Mouse (Mus musculus) Patski (cell line): Measurements from ENCODE around the gene Aldh1l2. TPM values are rescaled to one million over a fixed set of nuclear protein-coding genes. Genes with fewer than 3 reads are reported as not detected.
A peak's percentile ranks its signal among the peaks of the same experiment; 100 is the strongest.
"Not testable (repeated sequence)": the region's sequence is repeated elsewhere in the genome, so short reads cannot be mapped to it uniquely, and the experiment has no call there.

Experiments used
- ATAC-seq: fragments of 100-300 bp; one replicate; pipeline ENCODE4 v1.8.0; 2021
- CTCF ChIA-PET: fragments of 350-600 bp; sonication (Branson Sonifier 250); formaldehyde crosslinking; loops from one replicate; lab custom pipeline; 2022; ENCODE audit warnings: inconsistent platforms; lab: Charles Lee
- POLR2A ChIA-PET: fragments of 350-600 bp; sonication (Branson Sonifier 250); formaldehyde crosslinking; loops from one replicate; lab custom pipeline; 2022; ENCODE audit warnings: antibody characterized with exemption, inconsistent platforms; lab: Charles Lee
- DNase-seq: peaks from one replicate; pipeline ENCODE4 v3.0.0-alpha.2; 2011; ENCODE audit warnings: low read depth, low spot score
- H3K27me3 ChIP-seq: fragments of 371-371 bp; one replicate; pipeline ENCODE4 v1.5.1; 2021
- CTCF ChIP-seq: fragments of 100-300 bp; IDR thresholded peaks from one replicate; pipeline ENCODE4 v1.5.1; 2021
- in situ Hi-C: fragments of 300-500 bp; cut with MboI; formaldehyde crosslinking; loops from 3 replicates; pipeline ENCODE4 v1.11.1; 2018; ENCODE audit warnings: low pct_unique_long_range_greater_than_20kb, mixed read lengths
- polyA plus RNA-seq: library from polyadenylated mRNA; unstranded; gene quantifications from one replicate; pipeline ENCODE4 v1.2.3, GENCODE M21; 2021

The Aldh1l2 gene
- polyA plus RNA-seq, 1 experiment from 2014 or later = 21.6 TPM

DNA sequence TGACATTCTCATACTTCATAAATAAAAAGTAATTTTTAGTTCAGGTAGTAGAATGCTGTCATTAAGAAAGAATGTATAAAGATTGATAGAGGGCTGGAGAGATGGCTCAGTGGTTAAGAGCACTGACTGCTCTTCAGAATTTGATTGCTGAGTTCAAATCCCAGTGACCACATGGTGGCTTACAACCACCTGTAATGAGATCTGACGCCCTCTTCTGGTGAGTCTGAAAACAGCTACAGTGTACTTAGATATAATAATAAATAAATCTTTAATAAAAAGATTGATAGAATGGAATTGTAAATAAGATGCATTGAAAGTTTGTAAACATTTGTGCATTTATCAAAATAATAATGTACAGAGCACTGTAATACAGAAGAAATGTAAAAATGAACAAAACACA lies 2.5 kb upstream of the Aldh1l2 start:
- DNase-seq = no peak
- CTCF ChIA-PET = no interaction called here
- POLR2A ChIA-PET = no interaction called here
- in situ Hi-C loops = no loop called here
- peak; percentile 62 for TF ChIP-seq CTCF
- no peak for ATAC-seq
- H3K27me3 ChIP-seq = no peaks in the 10 kb centered on the region

DNA sequence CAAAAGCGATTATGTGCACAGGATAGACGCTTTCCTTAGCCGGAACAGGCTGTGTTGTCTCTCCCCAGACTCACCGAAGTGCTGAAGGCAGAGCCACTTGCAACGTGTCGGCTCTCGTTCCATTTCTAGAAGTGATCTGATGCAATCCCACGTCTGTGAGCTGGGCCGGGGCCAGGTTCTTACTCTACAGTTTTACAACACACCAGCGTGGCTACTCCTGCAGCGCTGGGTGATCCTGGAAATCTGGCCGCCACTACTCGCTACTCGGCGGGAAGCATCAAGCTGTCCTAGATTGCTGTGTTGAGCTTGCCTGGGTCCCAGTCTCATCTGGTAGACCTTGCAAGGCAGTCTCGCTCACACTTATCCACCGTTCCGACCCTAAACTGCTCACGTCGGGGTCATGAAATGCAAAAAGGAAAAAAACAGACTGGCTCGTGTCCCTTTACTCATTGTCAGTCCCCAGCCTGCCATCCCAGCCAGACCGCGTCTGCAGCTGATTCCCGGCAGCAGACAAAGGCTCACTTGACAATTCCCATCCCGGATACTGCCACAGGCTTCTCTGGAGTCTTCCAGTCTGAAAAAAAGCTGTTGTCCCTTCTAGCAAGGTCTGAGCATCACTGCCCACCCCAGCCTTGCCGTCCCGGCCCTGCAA lies 556 bp downstream of the Aldh1l2 start:
- POLR2A ChIA-PET = interaction anchor here (0.6 to 0.9 kb wide), 2 partner anchors 17 to 23 kb away, joined by 3 read pairs; no protein-coding TSS in a partner anchor
- no peak for ATAC-seq
- DNase-seq = no peak
- in situ Hi-C loops = no loop called here
- no peak for TF ChIP-seq CTCF
- no peaks in the 10 kb centered on the region for H3K27me3 ChIP-seq
- CTCF ChIA-PET = interaction anchor here (1.4 kb wide), 1 partner anchor 10 kb away, joined by 6 read pairs; the partner anchor contains the start of gene Washc4

DNA sequence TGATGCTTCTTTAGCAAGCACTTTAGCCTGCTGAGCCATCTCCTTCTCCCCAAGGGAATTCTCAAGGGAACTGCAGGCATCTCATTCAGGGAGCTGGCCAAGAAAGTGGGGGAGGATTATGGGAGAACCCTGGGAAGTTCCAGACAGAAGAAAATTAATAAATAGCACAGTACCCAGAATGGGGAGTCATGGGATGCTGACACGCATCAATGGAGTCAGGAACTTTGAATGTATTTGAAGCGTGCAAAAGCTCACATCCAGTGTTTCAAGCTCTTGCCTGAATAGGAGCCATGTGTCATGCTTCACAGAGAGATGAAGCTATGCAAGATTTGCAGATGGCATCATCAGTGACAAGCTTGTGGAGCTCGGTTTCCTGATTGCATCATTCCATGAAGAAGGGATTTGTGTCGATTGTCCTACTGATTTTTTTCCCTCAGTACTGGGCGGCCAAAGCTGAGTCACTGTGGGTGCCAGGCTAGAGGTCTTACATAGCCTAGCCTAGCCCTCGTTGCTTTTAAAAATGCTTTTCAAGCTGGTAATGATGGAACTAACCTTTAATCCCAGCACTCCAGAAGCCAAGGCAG lies 3.5 kb downstream of the Aldh1l2 start:
- in situ Hi-C loops = no loop called here
- ATAC-seq (peak; percentile 67), DNase-seq (peak; percentile 88)
- ChIA-PET POLR2A (interaction anchor here (0.8 kb wide), 1 partner anchor 10 kb away, joined by 4 read pairs; no protein-coding TSS in a partner anchor), CTCF (interaction anchor here (0.8 to 1.8 kb wide), 4 partner anchors 9 to 37 kb away, joined by 4 to 7 read pairs (median 4); no protein-coding TSS in a partner anchor)
- no peaks in the 10 kb centered on the region for H3K27me3 ChIP-seq
- TF ChIP-seq CTCF = no peak

DNA sequence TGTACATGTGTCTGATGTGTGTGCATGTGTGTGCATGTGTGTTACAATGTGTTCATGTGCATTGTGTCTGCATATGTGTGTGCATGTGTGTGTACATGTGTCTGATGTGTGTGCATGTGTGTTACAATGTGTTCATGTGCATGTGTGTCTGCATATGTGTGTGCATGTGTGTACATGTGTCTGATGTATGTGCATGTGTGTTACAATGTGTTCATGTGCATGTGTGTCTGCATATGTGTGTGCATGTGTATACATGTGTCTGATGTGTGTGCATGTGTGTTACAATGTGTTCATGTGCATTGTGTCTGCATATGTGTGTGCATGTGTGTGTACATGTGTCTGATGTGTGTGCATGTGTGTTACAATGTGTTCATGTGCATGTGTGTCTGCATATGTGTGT lies 9.7 kb downstream of the Aldh1l2 start:
- POLR2A ChIA-PET, H3K27me3 ChIP-seq, DNase-seq, CTCF ChIA-PET, ATAC-seq: not testable (repeated sequence)
- in situ Hi-C loops = loop anchor here (25.0 kb wide), 1 partner anchor 737 kb away; no protein-coding TSS in a partner anchor

DNA sequence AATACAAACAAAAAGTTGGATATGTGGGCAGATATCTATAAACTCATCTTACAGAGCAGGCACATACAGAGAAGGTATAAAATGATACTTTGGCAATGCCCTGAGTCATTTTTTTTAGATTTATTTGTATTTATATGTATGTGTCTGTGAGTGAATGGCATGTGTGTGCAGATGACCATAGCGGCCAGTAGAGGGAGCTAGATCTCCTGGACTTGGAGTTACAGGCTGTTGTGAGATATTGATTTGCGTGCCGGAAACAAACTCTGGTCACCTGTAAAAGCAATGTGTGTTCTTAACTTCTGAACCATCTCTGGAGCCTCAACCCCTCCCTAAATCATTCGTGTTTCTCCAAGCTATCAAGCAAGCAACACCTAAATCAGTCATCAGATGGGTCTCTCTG lies 12.9 kb downstream of the Aldh1l2 start:
- in situ Hi-C loops = loop anchor here (25.0 kb wide), 1 partner anchor 734 kb away; no protein-coding TSS in a partner anchor
- ATAC-seq (no peak), DNase-seq (no peak)
- CTCF ChIA-PET = interaction anchor here (0.9 to 1.2 kb wide), 2 partner anchors 9 to 26 kb away, joined by 3 to 4 read pairs; no protein-coding TSS in a partner anchor
- no peaks in the 10 kb centered on the region for H3K27me3 ChIP-seq
- POLR2A ChIA-PET = no interaction called here
- peak; percentile 63 for TF ChIP-seq CTCF

DNA sequence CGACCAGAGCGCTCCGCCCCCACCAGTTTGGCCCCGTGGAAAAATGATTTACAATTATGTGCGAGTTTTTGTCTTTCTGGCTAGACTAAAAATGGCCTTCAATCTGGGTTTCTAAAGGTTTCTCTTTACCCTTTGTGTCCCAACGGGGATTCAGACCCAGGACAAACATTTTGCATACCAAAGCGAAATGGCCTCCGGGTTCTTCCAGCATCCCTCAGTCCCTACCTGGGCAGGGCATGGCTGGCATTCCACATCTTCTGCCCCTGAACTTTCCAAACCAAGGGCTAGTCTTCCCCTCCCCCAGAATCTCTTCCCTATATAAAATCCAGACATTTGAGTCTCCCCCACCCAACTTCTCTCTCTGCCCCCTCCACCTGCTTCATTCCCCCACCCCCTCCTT lies 20.2 kb downstream of the Aldh1l2 start:
- DNase-seq = no peak
- ATAC-seq = no peak
- ChIA-PET POLR2A (no interaction called here), CTCF (no interaction called here)
- no peak for TF ChIP-seq CTCF
- in situ Hi-C loops = loop anchor here (25.0 kb wide), 1 partner anchor 726 kb away; no protein-coding TSS in a partner anchor
- no peaks in the 10 kb centered on the region for H3K27me3 ChIP-seq

DNA sequence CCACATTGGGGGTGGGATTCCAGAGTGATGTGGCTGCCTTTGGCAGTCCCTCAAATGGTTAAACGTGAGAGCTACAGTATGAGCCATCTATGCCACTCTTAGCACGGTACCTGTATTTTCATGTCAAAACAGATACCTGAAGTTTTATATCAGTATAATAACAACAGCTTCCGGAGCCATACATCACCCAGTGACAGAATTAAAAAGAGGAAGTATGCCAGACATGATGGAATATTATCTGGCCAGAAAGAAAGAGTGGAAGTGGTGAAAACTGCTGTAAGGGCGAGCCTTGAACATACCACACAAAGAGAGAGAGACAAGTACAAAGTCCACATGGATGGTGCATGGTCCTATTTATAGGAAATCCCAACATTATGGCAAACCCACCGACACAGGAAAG lies 22.6 kb downstream of the Aldh1l2 start:
- in situ Hi-C loops = loop anchor here (25.0 kb wide), 1 partner anchor 724 kb away; no protein-coding TSS in a partner anchor
- H3K27me3 ChIP-seq = no peaks in the 10 kb centered on the region
- DNase-seq (no peak), ATAC-seq (no peak)
- ChIA-PET CTCF (no interaction called here), POLR2A (interaction anchor here (0.6 kb wide), 1 partner anchor 22 kb away, joined by 3 read pairs; no protein-coding TSS in a partner anchor)
- no peak for TF ChIP-seq CTCF

DNA sequence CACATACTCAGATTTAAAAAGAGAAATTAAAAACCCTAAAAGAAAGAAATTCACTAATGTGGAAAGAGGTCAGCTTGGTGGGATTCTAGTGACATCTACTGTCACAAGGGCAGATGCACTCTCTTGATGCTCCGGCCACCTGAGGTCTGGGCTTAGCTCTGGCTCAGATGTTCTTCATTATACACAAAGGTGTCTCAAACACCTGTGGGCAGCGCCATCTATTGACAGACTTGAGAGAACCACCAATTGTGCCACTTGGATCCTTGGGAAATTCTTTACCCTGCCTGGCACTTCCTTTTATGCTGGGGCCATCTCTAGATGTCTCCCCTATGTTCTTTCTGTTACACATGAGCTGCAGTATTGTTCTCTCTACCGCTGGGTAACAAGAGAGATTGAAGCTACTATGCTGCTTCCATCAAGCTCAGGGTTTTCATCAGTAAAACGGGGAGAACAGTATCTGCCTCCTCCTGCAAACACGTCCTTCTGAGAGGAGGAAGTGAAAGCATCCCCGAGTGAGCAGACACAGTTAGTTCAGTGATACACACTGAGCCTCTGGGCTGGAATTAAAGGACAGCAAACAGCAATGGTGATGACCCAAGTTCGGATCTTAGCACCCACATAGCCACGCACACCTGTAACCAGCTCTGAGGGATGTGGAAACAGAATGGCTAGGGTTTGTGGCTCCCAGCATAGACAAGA lies 24.8 kb downstream of the Aldh1l2 start:
- ATAC-seq (no peak), DNase-seq (no peak)
- H3K27me3 ChIP-seq = no peaks in the 10 kb centered on the region
- ChIA-PET POLR2A (no interaction called here), CTCF (interaction anchor here (0.7 to 1.7 kb wide), 8 partner anchors 11 to 599 kb away, joined by 3 to 5 read pairs (median 3); partner anchors contain the start of gene D10Wsu102e)
- in situ Hi-C loops = loop anchor here (10.0 to 25.0 kb wide), 3 partner anchors 264 to 722 kb away; no protein-coding TSS in a partner anchor
- TF ChIP-seq CTCF = peak; percentile 73

DNA sequence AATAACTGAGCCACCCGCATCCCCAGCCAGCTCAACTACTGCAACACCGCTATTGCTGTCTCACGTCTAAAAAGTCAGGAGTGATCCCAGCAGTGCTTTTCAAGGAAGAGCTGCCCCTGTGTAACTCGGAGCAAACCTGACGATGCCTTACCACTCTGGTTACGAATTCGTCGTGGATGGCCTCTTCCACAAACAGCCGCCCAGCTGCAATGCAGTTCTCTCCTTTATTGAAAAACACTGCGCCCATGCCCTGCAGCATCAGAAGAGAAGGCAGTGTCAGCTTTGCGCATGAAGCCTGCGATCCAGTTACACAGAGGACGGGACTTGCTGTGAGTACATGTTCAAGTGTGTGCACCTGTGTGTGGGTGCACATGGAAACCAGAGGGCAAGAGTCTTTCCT lies 36.6 kb downstream of the Aldh1l2 start:
- ChIA-PET CTCF (interaction anchor here (1.0 kb wide), 1 partner anchor 11 kb away, joined by 3 read pairs; no protein-coding TSS in a partner anchor), POLR2A (no interaction called here)
- DNase-seq (no peak), ATAC-seq (no peak)
- no peaks in the 10 kb centered on the region for H3K27me3 ChIP-seq
- in situ Hi-C loops = no loop called here
- no peak for TF ChIP-seq CTCF

DNA sequence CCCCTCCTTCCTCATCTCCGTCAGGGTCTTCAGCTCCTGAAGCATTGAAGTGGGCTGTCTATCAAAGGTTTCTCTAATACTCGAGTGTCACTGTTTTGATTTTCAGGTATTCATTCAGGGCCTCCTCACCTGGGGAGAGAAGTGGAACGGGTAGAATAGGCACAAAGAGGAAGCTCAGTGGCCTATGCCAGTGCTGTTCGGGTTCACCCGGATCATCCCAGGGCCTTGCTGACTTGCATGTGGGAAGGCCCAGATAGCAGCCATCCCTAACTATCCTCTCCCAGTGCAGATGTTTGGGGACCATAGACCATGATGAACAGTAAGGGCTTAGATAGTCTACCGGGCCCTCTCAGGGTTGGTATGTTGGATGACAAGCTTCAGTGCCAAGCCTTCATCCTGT lies 43.4 kb downstream of the Aldh1l2 start:
- DNase-seq (no peak), ATAC-seq (no peak)
- no peaks in the 10 kb centered on the region for H3K27me3 ChIP-seq
- in situ Hi-C loops = no loop called here
- POLR2A ChIA-PET = no interaction called here
- CTCF ChIA-PET = interaction anchor here (1.5 kb wide), 1 partner anchor 12 kb away, joined by 3 read pairs; no protein-coding TSS in a partner anchor
- TF ChIP-seq CTCF = no peak
